Mouse (Mus musculus): ENCODE data around the gene Pde4d. TPM values are rescaled to one million over a fixed set of nuclear protein-coding genes. Genes with fewer than 3 reads are reported as not detected.

Pde4d gene
- total RNA-seq, 2 experiments from 2014 or later, result 108 to 120 TPM

GRCm38 (mm10) chr13:109544646-109545045 is 1094.9 kb downstream of the Pde4d start:
- intact Hi-C loops (cut with DNase I), result loop anchor here (5.0 kb wide), 3 partner anchors 102 to 312 kb away; no protein-coding TSS in a partner anchor
- no peak for DNase-seq (ENCODE audit: extremely low spot score in 1 of 2, low spot score in 2 of 2)

- intact Hi-C loops (cut with DNase I), result loop anchor here (5.0 kb wide), 3 partner anchors 104 to 314 kb away; no protein-coding TSS in a partner anchor
- no peak for DNase-seq (ENCODE audit: extremely low spot score in 1 of 2, low spot score in 2 of 2)
Observed at GRCm38 (mm10) chr13:109546337-109546736, 1096.6 kb downstream of the Pde4d start.

- no peak for DNase-seq (ENCODE audit: extremely low spot score in 1 of 2, low spot score in 2 of 2)
- intact Hi-C loops (cut with DNase I), result loop anchor here (5.0 kb wide), 3 partner anchors 105 to 315 kb away; no protein-coding TSS in a partner anchor
Observed at GRCm38 (mm10) chr13:109547006-109547587, 1097.3 kb downstream of the Pde4d start.

- peak; percentile 66 to 80 for DNase-seq (ENCODE audit: extremely low spot score in 1 of 2, low spot score in 2 of 2)
- intact Hi-C loops (cut with DNase I), result loop anchor here (5.0 kb wide), 3 partner anchors 105 to 315 kb away; no protein-coding TSS in a partner anchor
Observed at GRCm38 (mm10) chr13:109547700-109548099, 1098.0 kb downstream of the Pde4d start.

- intact Hi-C loops (cut with DNase I), result loop anchor here (5.0 kb wide), 3 partner anchors 106 to 316 kb away; no protein-coding TSS in a partner anchor
- no peak for DNase-seq (ENCODE audit: extremely low spot score in 1 of 2, low spot score in 2 of 2)
Observed at GRCm38 (mm10) chr13:109548263-109548662, 1098.5 kb downstream of the Pde4d start.

- intact Hi-C loops (cut with DNase I), result loop anchor here (5.0 kb wide), 3 partner anchors 107 to 317 kb away; no protein-coding TSS in a partner anchor
- no peak for DNase-seq (ENCODE audit: extremely low spot score in 1 of 2, low spot score in 2 of 2)
Observed at GRCm38 (mm10) chr13:109548771-109549555, 1099.2 kb downstream of the Pde4d start.

- intact Hi-C loops (cut with DNase I), result loop anchor here (10.0 kb wide), 1 partner anchor 203 kb away; no protein-coding TSS in a partner anchor
- DNase-seq (ENCODE audit: extremely low spot score in 1 of 2, low spot score in 2 of 2), result no peak
Observed at GRCm38 (mm10) chr13:109551836-109552235, 1102.1 kb downstream of the Pde4d start.

- intact Hi-C loops (cut with DNase I), result loop anchor here (5.0 to 10.0 kb wide), 2 partner anchors 52 to 199 kb away; no protein-coding TSS in a partner anchor
- DNase-seq (ENCODE audit: extremely low spot score in 1 of 2, low spot score in 2 of 2), result no peak
Observed at GRCm38 (mm10) chr13:109555513-109555912, 1105.8 kb downstream of the Pde4d start.

- intact Hi-C loops (cut with DNase I), result loop anchor here (5.0 to 10.0 kb wide), 2 partner anchors 50 to 198 kb away; no protein-coding TSS in a partner anchor
- no peak for DNase-seq (ENCODE audit: extremely low spot score in 1 of 2, low spot score in 2 of 2)
Observed at GRCm38 (mm10) chr13:109556853-109557252, 1107.1 kb downstream of the Pde4d start.

GRCm38 (mm10) chr13:109558341-109559257 is 1108.9 kb downstream of the Pde4d start:
- peak in 1 of 2 experiments; percentile 53 for DNase-seq (ENCODE audit: extremely low spot score in 1 of 2, low spot score in 2 of 2)
- intact Hi-C loops (cut with DNase I), result loop anchor here (5.0 to 10.0 kb wide), 2 partner anchors 49 to 196 kb away; no protein-coding TSS in a partner anchor

- intact Hi-C loops (cut with DNase I), result no loop called here
- DNase-seq (ENCODE audit: extremely low spot score in 1 of 2, low spot score in 2 of 2), result no peak
Observed at GRCm38 (mm10) chr13:109560261-109560660, 1110.5 kb downstream of the Pde4d start.

- intact Hi-C loops (cut with DNase I), result no loop called here
- DNase-seq (ENCODE audit: extremely low spot score in 1 of 2, low spot score in 2 of 2), result no peak
Observed at GRCm38 (mm10) chr13:109568638-109569468, 1119.1 kb downstream of the Pde4d start.

GRCm38 (mm10) chr13:109569491-109569890 is 1119.7 kb downstream of the Pde4d start:
- intact Hi-C loops (cut with DNase I), result no loop called here
- no peak for DNase-seq (ENCODE audit: extremely low spot score in 1 of 2, low spot score in 2 of 2)

GRCm38 (mm10) chr13:109576725-109577124 is 1127.0 kb downstream of the Pde4d start:
- intact Hi-C loops (cut with DNase I), result no loop called here

GRCm38 (mm10) chr13:109577454-109577853 is 1127.7 kb downstream of the Pde4d start:
- no peak for DNase-seq (ENCODE audit: extremely low spot score in 1 of 2, low spot score in 2 of 2)
- intact Hi-C loops (cut with DNase I), result no loop called here

More at GRCm38 (mm10) chr13:109576725-109577124, 1127.0 kb downstream of the Pde4d start:
- DNase-seq (ENCODE audit: extremely low spot score in 1 of 2, low spot score in 2 of 2), result no peak

GRCm38 (mm10) chr13:109577901-109578300 is 1128.2 kb downstream of the Pde4d start:
- DNase-seq (ENCODE audit: extremely low spot score in 1 of 2, low spot score in 2 of 2), result no peak
- intact Hi-C loops (cut with DNase I), result no loop called here

GRCm38 (mm10) chr13:109581284-109582070 is 1131.7 kb downstream of the Pde4d start:
- intact Hi-C loops (cut with DNase I), result no loop called here
- DNase-seq (ENCODE audit: extremely low spot score in 1 of 2, low spot score in 2 of 2), result no peak

Measured in left cerebral cortex, postnatal 10 days (tissue).